Mouse (Mus musculus): ENCODE measurements around the gene 1700067P10Rik.
A peak's percentile ranks its signal among the peaks of the same experiment; 100 is the strongest.

The 1700067P10Rik gene

GRCm38 (mm10) chr17:48096321-48096720 lies 7.2 kb downstream of the 1700067P10Rik start:
- no peak for DNase-seq (ENCODE audit: low spot score)

- peak; percentile 41 for DNase-seq (ENCODE audit: low spot score)
These were observed 8.1 kb downstream of the 1700067P10Rik start for GRCm38 (mm10) chr17:48097011-48097742.

DNA sequence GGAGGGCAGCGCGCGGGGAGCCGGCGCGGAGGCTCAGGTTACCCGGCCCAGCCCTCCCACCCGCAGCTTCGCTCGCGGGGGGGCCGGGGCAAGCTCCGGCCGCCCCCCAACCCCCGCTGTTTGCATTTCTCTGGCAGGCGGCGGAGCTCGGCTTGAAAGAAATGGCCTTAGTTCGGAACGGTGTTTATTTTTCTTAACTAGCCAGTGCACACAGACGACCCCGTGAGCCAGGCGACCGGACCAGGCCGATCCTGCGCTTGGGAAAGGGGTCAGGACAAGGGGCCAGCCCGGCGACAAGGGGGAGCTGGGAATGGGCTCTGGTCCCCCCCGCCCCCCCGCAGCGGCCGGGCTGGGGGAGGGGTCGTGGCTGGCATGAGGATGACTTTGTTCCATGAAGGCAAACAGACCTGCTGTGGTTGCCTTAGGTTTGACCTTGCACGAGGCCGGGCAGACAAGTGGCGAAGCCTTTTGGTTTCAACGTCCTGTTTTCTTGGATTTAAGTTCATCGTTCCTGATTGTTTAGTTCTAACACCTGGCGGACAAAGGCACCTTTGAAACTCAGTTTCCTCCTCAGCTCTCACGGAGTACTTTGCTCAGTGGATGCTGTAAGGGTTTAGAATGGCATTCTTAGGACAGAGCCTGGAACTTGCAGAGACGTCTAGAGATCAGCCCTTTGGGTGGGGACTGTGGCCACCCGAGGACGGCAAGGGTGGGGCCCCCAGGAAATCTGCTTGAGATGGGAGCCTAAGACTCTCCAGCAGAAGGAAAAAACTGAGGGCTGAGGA lies 8.8 kb downstream of the 1700067P10Rik start:
- no peak for DNase-seq (ENCODE audit: low spot score)

DNA sequence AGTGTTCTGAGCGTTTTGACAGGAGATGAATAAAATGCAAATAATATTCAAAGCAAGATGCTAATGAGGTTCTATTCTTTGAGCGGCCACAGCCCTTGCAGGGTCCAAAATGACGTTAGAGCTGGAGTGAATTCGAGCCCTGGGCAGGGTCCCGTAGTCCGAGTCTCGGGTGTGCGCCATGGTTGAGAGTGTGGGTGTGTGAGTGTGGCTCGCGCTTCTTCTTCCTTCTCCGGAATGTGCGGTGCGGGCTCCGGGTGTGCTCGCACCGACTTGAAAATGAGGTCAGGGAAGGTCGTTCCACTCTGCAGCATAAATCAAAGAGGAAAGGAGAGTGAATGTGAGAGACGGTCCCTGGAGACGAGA lies 9.4 kb downstream of the 1700067P10Rik start:
- no peak for DNase-seq (ENCODE audit: low spot score)

GRCm38 (mm10) chr17:48099312-48099711 lies 10.2 kb downstream of the 1700067P10Rik start:
- DNase-seq (ENCODE audit: low spot score): no peak

DNA sequence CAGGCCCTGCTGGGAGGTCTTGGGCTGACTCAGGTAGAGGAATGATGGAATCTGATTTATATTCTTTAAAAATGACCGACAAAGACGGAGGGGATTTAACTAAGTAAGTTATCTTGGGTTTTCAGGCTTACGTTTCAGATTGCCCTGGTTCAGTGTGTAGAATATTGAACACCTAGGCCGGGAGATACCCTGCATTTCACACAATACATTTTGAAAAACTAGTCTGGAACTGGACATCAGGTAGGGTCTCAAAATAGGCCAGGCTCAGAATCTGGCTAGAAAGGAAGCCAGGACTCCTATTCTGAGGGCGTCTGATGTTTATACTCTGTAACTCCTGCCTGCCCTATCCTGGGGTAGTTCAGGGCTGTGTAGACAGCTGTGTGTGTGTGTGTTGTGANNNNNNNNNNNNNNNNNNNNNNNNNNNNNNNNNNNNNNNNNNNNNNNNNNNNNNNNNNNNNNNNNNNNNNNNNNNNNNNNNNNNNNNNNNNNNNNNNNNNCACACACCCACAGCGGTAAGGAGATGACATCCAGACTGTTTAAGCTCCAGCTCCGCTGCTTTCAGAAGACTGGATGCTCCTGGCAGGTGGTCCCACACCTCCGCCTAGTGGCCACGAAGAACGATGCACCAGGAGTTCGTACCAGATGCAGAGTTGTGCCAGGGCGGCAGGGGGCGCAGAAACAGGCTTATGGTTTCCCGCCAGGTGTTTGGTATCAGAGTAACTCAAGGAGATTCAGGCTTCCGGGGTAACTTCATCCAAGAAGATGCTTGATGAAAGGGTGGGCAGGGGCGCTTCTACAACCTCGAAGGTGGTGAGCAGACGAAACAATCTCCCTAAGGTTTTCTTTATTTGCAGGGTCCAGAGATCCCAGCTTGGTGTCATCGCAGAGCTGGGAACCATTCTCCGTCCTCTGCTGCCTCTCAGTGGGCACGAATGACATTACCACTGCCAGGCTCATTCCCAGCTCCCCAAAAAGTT lies 11.6 kb downstream of the 1700067P10Rik start:
- DNase-seq (ENCODE audit: low spot score): peak; percentile 85

DNA sequence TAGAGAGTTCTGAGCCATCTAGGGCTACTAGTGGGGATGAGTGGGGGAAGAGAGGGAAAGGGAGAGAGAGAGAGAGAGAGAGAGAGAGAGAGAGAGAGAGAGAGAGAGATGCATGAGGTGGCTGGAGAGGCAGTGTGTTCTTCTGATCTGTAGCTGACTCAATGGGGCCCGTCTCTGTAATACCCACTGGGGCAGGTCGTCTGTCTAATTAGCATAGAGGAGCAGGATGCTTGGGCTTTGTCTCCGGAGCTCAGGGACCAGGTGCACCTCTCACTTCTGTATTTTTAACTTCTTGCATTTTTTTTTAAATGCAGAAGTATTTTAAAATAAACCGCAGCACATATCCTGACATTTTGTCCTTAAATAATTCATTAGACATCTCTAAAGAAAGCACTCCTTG lies 18.2 kb downstream of the 1700067P10Rik start:
- DNase-seq (ENCODE audit: low spot score): no peak

DNA sequence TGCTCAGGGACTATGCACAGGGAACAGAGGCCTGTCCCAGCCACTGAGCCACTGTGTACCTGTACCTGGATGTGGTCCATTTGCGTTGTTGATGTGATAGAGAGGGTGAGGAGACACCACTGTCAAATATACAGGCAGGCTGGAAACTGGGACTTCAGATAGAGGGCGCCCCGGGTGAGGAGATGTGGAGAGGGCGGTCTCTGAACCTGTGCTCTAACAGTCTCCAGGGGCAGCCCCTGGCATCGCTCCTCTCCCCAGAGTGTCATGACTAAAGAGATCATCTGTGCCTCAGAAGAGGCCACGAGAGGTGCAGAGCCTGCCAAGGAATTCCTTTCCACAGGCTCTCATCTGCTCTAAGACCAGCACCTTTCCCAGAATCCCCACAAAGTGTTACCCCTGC lies 18.7 kb downstream of the 1700067P10Rik start:
- no peak for DNase-seq (ENCODE audit: low spot score)

GRCm38 (mm10) chr17:48108520-48108919 lies 19.4 kb downstream of the 1700067P10Rik start:
- DNase-seq (ENCODE audit: low spot score): no peak

DNA sequence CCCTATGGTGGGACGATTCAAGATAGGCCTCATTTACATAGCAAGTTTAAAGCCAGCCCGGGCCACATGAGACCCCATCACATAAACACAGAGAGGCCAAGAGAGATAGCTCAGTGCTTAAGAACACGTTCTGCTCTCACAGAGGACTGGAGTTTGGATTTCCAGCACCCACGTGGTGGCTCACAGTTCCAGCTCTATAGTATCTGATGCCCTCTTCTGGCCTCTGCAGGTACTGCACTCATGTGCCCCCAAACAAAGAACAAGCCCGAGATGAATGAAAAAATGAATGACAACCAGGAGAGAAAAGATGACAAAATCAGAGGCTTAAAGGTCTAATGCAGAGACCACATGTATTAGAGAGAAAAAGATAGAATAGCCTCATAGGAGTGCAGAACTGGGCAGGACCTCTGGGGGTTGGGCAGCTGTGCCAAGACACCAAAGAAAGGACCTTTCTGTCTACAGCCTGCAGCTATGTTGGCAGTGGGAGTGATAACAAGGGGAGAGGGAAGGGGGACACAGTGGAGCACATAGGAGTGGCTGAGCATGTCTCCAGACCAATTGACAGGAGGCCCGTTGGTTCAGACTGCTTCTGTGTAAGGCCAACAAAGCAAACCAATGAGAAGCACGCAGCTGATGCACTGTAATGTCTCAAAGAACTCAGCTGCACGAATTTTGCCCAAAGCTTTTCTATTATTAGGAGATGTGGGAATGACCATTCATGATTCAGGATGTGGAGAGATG lies 21.6 kb downstream of the 1700067P10Rik start:
- DNase-seq (ENCODE audit: low spot score): no peak

DNA sequence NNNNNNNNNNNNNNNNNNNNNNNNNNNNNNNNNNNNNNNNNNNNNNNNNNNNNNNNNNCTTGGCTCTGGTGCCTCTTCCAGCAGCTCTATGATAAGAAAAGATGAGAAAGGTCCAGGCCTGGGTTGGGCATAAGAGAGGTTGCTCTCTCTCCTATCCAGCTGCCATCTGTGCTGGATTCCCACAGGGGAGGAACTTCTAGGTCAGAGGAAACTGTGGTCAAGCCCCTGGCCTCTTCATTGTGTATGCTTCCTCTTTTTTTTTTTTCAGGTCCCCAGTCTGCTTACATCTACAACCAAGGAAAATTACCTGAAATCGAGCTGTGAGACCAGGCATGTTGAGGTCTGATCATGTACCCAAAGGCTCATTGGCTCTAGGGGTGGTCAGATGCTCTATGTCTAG lies 29.5 kb downstream of the 1700067P10Rik start:
- DNase-seq (ENCODE audit: low spot score): no peak

GRCm38 (mm10) chr17:48119656-48120055 lies 30.5 kb downstream of the 1700067P10Rik start:
- DNase-seq (ENCODE audit: low spot score): peak; percentile 83

- no peak for DNase-seq (ENCODE audit: low spot score)
These were observed 31.3 kb downstream of the 1700067P10Rik start for GRCm38 (mm10) chr17:48120456-48120855.

DNA sequence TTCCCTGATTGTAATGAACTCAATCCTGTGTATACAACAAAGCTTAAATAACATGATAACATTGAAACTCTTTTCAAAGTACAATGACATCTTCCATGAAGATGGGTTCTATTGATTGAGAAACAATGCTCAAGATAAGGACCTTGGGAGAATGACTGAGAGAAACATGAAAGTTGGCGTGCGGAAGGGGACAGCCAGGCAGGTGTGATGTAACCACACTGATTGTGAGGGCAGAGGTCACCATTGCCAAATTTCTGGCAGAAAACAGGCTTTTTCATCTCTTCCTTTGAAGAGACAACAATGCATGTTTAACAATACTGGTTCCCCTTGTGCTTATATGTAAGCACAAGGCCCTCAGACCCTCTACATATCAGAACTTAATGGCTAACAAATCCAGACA lies 43.7 kb downstream of the 1700067P10Rik start:
- DNase-seq (ENCODE audit: low spot score): no peak

Measured in urinary bladder, postnatal 14 days (tissue).